ENCODE assay signal across 15 mouse cellular contexts in the genomic region with DNA sequence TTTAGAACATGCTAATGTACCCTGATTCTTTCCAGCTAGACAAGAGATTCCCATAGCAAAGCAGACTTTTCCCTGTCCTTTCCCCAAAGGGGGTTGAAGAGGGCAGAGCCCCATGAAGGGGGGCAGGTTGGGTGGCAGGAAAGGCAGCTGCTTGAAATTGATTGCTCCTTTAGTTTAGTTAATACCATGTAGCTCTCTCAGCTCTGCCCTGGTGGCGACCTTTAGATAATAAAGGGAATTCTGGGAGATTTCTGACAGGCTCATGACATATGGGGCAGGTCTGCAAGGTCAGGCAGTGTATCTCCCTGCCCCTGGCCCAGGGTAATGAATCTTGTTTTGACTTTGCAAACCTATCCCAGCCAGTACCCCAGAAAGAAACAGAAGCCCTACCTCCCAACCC. TPM values are rescaled to one million over a fixed set of nuclear protein-coding genes. Genes with fewer than 3 reads are reported as not detected.
DNase-seq lines count a peak whose midpoint lies in the region; ATAC-seq lines count a peak whose summit lies in the region.
"Had no signal": no experiment of that assay in that cellular context is flagged by ENCODE, and none has a peak within 500 bp of the region (broad histone marks: within the 10 kb centered on the region; RNA-seq: fewer than 3 reads in every experiment).

No protein-coding gene starts in this region.

- peaks cover 81% of the 10 kb centered on the region for H3K4me1 ChIP-seq in hindbrain, embryonic 13.5 days (replicated peaks)
- H3K4me1 ChIP-seq in hindbrain, embryonic 14.5 days (replicated peaks; ENCODE audit: control insufficient read depth, insufficient read depth, low read length) = peaks cover 34% of the 10 kb centered on the region
- peaks cover 64% of the 10 kb centered on the region for H3K4me1 ChIP-seq in neural tube, embryonic 15.5 days
- H3K4me1 ChIP-seq: embryonic facial prominence, embryonic 13.5 days; megakaryocyte, embryonic 14.5 days had no signal

- H3K36me3 ChIP-seq in hindbrain, embryonic 13.5 days = no peaks in the 10 kb centered on the region
- H3K36me3 ChIP-seq in hindbrain, embryonic 14.5 days (replicated peaks; ENCODE audit: control insufficient read depth, insufficient read depth) = no peaks in the 10 kb centered on the region
- no peaks in the 10 kb centered on the region for H3K36me3 ChIP-seq in neural tube, embryonic 15.5 days
- H3K36me3 ChIP-seq: embryonic facial prominence, embryonic 13.5 days; forebrain, embryonic 12.5 days; limb, embryonic 10.5 days had no signal

- H3K4me2 ChIP-seq in hindbrain, embryonic 13.5 days = no peak overlapping the region
- no peak overlapping the region for H3K4me2 ChIP-seq in hindbrain, embryonic 14.5 days (replicated peaks)
- no peak overlapping the region for H3K4me2 ChIP-seq in neural tube, embryonic 15.5 days
- H3K4me2 ChIP-seq: embryonic facial prominence, embryonic 13.5 days; forebrain, embryonic 12.5 days; lung, embryonic 14.5 days had no signal

- no peak overlapping the region for H3K4me3 ChIP-seq in hindbrain, embryonic 13.5 days
- H3K4me3 ChIP-seq in hindbrain, embryonic 14.5 days (replicated peaks; ENCODE audit: low read length) = no peak overlapping the region
- H3K4me3 ChIP-seq in neural tube, embryonic 15.5 days (replicated peaks) = no peak overlapping the region
- H3K4me3 ChIP-seq: embryonic facial prominence, embryonic 13.5 days; forebrain, embryonic 12.5 days; limb, embryonic 10.5 days; megakaryocyte, embryonic 14.5 days had no signal

- H3K27me3 ChIP-seq in hindbrain, embryonic 13.5 days = no peaks in the 10 kb centered on the region
- no peaks in the 10 kb centered on the region for H3K27me3 ChIP-seq in hindbrain, embryonic 14.5 days (ENCODE audit: control insufficient read depth, insufficient read depth, low read length)
- no peaks in the 10 kb centered on the region for H3K27me3 ChIP-seq in neural tube, embryonic 15.5 days (replicated peaks)
- H3K27me3 ChIP-seq: embryonic facial prominence, embryonic 13.5 days; forebrain, embryonic 12.5 days had no signal

- peak; percentile 85 for DNase-seq in heart, adult 11 months
- no peak for DNase-seq in heart, postnatal 36 days
- DNase-seq in hindbrain, embryonic 14.5 days (ENCODE audit: low spot score) = no peak
- peak; percentile 67 for DNase-seq in neural tube, embryonic 10.5 days (ENCODE audit: extremely low spot score, low spot score)
- DNase-seq in left cerebral cortex, adult 9 months (ENCODE audit: low spot score in 2 of 2) = no peak
- DNase-seq: cerebellum, adult 9-10 months; gastrocnemius, postnatal 14 days; lung, embryonic 14.5 days; thymus, postnatal 14 days had no signal

- intact Hi-C loops in heart, postnatal 36 days (cut with DNase I) = no loop called here

- no peak for ATAC-seq in hindbrain, embryonic 13.5 days (ENCODE audit: low FRiP score)
- no peak for ATAC-seq in hindbrain, embryonic 14.5 days (ENCODE audit: low FRiP score)
- ATAC-seq in neural tube, embryonic 15.5 days (ENCODE audit: low FRiP score) = no peak

- H3K27ac ChIP-seq in hindbrain, embryonic 13.5 days = peak overlapping the region; percentile 52; the same call in 1 of the 2 replicates
- H3K27ac ChIP-seq in hindbrain, embryonic 14.5 days = no peak overlapping the region
- H3K27ac ChIP-seq in neural tube, embryonic 15.5 days (replicated peaks) = no peak overlapping the region
- H3K27ac ChIP-seq: embryonic facial prominence, embryonic 13.5 days; limb, embryonic 10.5 days had no signal

- 14% methylated on average over 1 of the region's 1 CpGs for WGBS in hindbrain, embryonic 13.5 days
- WGBS in hindbrain, embryonic 14.5 days = 14% methylated on average over 1 of the region's 1 CpGs
- WGBS in neural tube, embryonic 15.5 days = 12% methylated on average over 1 of the region's 1 CpGs

- H3K9ac ChIP-seq in hindbrain, embryonic 13.5 days = no peak overlapping the region
- no peak overlapping the region for H3K9ac ChIP-seq in hindbrain, embryonic 14.5 days
- no peak overlapping the region for H3K9ac ChIP-seq in neural tube, embryonic 15.5 days (replicated peaks)
- H3K9ac ChIP-seq: embryonic facial prominence, embryonic 13.5 days; forebrain, embryonic 12.5 days; lung, embryonic 14.5 days had no signal

- no peaks in the 10 kb centered on the region for H3K9me3 ChIP-seq in hindbrain, embryonic 13.5 days
- no peaks in the 10 kb centered on the region for H3K9me3 ChIP-seq in hindbrain, embryonic 14.5 days (ENCODE audit: control insufficient read depth, low read length)
- no peaks in the 10 kb centered on the region for H3K9me3 ChIP-seq in neural tube, embryonic 15.5 days (replicated peaks)
- H3K9me3 ChIP-seq: embryonic facial prominence, embryonic 13.5 days; forebrain, embryonic 12.5 days; limb, embryonic 10.5 days; megakaryocyte, embryonic 14.5 days had no signal

RNA-seq across cellular contexts. Expression of a gene that starts 17.4 kb away (rescaled TPM):
- 10 to 100 TPM; 24.1 to 31.9 TPM for total RNA-seq in heart, postnatal 36 days (2021)
- 36.1 and 36.5 TPM in 2 replicates for polyA plus RNA-seq in hindbrain, embryonic 13.5 days (2015; fragmentation: Nextera tagmentation; extraction: Ambion mirVana)
- polyA plus RNA-seq in hindbrain, embryonic 14.5 days (2014; fragmentation: Nextera tagmentation; extraction: Ambion mirVana) = 44.4 and 48.3 TPM in 2 replicates
- polyA plus RNA-seq in neural tube, embryonic 15.5 days (2015; fragmentation: Nextera tagmentation; extraction: Ambion mirVana) = 37.7 and 42.4 TPM in 2 replicates

Comparison
In these comparisons a context has a peak if more than half of its experiments do, and no peak if none do; other contexts are left out.
1. DNase-seq: peak in heart, adult 11 months (single experiment) and neural tube, embryonic 10.5 days (single experiment); none in heart, postnatal 36 days (0 of 2), hindbrain, embryonic 14.5 days (single experiment) and left cerebral cortex, adult 9 months (0 of 2).